Mouse (Mus musculus): ENCODE measurements around the gene Gm17728. TPM values are rescaled to one million over a fixed set of nuclear protein-coding genes. Genes with fewer than 3 reads are reported as not detected.
"Not testable (repeated sequence)": the region's sequence is repeated elsewhere in the genome, so short reads cannot be mapped to it uniquely, and the experiment has no call there.

Gene Gm17728
- total RNA-seq (2021) = not detected
- long read RNA-seq, experiment 1 = 0 reads
- long read RNA-seq, experiment 2 = 0 reads

GRCm38 (mm10) chr17:9421760-9422159 is at the start of gene Gm17728:
TSS of gene Gm17728 (plus strand) at chr17:9422060.
- DNase-seq (ENCODE audit: low spot score in 2 of 2) = not testable (repeated sequence)

- no peak for DNase-seq (ENCODE audit: low spot score in 2 of 2)
Measured at GRCm38 (mm10) chr17:9397493-9397892, 24.4 kb upstream of the Gm17728 start.

- DNase-seq (ENCODE audit: low spot score in 2 of 2) = no peak
Measured at GRCm38 (mm10) chr17:9398551-9398950, 23.3 kb upstream of the Gm17728 start.

GRCm38 (mm10) chr17:9403991-9404390 is 17.9 kb upstream of the Gm17728 start:
- DNase-seq (ENCODE audit: low spot score in 2 of 2) = no peak

GRCm38 (mm10) chr17:9407640-9408039 is 14.2 kb upstream of the Gm17728 start:
- DNase-seq (ENCODE audit: low spot score in 2 of 2) = peak in 1 of 2 experiments; percentile 8

GRCm38 (mm10) chr17:9419016-9419415 is 2.8 kb upstream of the Gm17728 start:
- DNase-seq (ENCODE audit: low spot score in 2 of 2) = no peak

GRCm38 (mm10) chr17:9428374-9428994 is 6.6 kb downstream of the Gm17728 start:
- peak; percentile 13 to 22 for DNase-seq (ENCODE audit: low spot score in 2 of 2)

GRCm38 (mm10) chr17:9439997-9440655 is 18.3 kb downstream of the Gm17728 start:
- DNase-seq (ENCODE audit: low spot score in 2 of 2) = no peak

- DNase-seq (ENCODE audit: low spot score in 2 of 2) = no peak
Measured at GRCm38 (mm10) chr17:9456406-9456805, 34.5 kb downstream of the Gm17728 start.

GRCm38 (mm10) chr17:9460904-9461303 is 39.0 kb downstream of the Gm17728 start:
- no peak for DNase-seq (ENCODE audit: low spot score in 2 of 2)

Other genes with a start within 250 kb of the Gm17728 start
- not detected for gene Pabpc6, start 247.7 kb downstream of the Gm17728 start, total RNA-seq (2021)